Mouse (Mus musculus): ENCODE data around the gene Polr1d.

The Polr1d gene

DNA sequence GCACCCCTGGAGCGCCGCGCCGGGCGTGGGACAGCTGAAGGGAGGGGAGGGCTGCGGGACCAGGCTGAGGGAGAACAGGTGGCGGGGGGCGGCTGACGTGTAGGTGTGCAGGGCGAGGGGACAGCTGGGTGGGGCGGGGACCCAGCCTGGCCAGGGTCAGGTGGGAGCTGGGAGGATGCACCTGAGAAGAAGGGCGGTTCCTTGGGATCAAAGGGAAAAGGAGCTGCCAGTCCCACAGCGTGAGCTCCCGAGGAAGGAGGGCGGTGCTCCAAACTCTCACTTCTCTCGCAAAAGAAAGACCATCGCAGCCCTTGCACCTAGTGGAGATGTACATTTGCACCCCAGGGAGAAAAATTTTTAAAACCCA lies at the start of gene Polr1d:
Polr1d (plus strand) TSS at position 252 of the 367 bp plus-strand sequence.
- DNase-seq (ENCODE audit: low read depth, low spot score), result no peak

DNA sequence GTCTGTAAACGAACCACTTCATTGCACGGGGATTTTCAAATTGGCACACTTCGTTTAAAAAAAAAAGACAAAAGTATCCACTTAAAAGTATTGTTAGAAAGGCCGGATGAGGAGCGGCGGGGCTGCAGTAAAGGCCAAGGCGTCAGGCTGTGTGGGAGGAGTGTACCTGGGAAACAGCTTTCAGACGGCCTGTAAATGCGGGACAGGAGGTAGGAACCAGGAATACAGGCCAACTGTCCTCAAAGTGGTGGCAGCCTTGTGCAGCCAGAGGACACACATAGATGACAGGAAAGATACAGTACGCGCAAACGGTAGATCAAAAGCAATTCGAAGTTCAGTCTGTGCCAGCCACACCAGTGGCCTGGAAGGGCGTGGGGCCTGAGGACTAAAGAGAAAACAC lies 45.6 kb upstream of the Polr1d start:
- DNase-seq (ENCODE audit: low read depth, low spot score), result no peak

DNA sequence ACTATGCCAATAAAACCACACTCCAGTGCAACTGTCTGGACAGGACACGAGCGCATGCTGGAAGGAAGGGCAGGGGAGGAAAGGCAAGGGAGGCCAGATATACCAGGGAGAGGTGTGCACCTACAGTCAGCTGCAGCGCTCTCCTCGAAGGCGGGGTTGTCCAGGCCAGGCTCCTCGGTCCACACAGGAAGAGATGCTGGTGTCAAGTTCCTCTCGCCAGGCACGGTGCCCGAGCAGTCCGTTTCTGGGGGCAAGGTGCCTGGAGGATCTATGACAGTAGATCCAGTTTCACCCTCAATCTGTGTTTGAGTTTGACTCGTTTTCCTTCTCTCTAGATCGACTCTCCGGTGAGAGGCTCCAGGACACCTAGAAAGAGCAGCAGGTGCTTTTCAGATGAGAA lies 43.7 kb upstream of the Polr1d start:
- DNase-seq (ENCODE audit: low read depth, low spot score), result no peak

DNA sequence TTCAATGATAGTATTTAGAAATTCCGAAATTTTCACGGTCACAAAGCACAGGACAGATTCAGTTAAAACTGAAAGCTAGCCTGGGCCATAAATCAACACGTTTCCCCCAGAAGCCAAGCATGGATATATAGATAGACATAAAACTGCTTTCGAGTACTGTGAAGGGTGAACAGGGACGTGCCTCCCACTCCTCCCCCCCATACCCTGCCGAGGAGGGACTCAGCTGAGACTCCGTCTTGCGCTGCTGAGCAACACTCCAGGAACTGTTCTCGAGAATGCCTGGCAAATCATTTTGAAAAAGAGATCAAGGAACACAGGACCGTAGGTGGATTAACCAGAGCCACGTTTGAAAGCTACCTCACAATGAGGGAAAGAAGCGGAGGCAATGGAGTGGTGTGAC lies 42.6 kb upstream of the Polr1d start:
- DNase-seq (ENCODE audit: low read depth, low spot score), result no peak

DNA sequence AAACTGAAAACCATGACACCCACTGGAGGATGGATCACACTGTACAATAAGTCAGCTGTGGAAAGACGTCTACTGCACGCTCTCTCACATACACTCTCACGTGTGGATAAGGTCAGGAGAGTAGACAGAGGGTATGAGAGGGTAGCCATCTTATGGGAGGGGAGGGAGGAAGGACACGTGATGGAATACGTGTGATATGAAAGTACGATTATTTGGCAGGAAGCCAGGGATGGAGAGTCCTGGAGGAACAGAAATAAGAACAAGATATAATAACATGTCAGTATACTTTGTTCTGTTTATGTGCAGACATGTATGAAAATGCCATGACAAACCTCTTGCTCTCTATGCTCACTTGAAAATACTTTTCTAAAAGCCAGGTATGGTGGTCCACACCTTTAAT lies 41.5 kb upstream of the Polr1d start:
- no peak for DNase-seq (ENCODE audit: low read depth, low spot score)

DNA sequence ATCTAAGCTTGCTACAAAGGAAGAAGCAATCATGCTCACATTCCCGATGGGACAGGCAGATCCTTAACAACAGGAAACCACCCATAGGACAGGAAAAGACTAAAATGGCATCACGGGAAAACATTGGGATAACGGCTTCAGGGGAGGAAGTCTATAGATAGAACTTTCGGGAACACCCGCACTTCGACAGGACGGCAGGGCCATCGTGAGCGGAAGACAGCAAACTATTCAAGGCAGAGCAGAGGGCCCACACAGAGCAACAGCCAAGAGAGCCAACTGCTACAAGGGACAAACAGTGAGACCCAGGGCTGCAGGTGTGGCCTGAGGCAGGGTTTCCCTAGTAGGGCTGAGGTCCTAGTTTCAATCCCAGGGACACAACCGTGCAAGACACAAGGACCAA lies 40.8 kb upstream of the Polr1d start:
- no peak for DNase-seq (ENCODE audit: low read depth, low spot score)

DNA sequence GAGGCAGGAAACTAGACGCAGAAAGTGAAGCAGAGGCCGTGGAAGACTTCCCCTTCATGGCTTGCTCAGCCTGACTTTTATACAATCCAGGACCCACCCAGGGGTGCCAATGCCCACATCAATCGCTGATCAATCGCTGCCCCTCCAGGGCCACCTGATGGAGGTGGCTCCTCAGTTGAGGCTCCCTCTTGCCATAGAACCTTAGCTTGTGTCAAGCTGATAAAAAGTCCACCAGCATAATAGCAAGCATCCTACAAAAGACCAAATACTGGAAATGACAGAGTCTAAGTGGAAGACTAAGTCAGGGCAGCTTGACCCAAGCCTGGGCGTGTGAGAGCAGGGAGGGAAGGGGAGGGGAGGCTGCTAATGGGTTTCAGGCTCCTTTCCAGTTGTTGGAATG lies 40.2 kb upstream of the Polr1d start:
- no peak for DNase-seq (ENCODE audit: low read depth, low spot score)

DNA sequence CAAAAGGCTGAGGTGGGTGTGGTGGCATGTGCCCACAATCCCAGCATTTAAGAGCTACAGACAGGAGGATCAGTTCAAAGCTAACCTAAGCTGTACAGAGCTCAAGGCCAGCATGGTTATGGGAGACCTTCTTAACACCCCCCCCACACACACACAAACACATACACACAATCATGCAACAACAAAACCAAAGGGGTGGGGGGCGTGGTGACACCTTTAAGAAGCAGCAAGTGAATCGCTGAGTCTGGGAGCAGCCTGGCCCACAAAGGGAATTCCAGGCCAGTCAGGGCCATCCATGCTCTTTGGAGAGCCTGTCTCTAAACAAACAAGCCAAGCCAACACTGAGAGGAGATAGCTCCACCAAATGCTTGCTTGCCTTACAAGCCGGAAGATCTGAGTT lies 39.2 kb upstream of the Polr1d start:
- DNase-seq (ENCODE audit: low read depth, low spot score), result no peak

DNA sequence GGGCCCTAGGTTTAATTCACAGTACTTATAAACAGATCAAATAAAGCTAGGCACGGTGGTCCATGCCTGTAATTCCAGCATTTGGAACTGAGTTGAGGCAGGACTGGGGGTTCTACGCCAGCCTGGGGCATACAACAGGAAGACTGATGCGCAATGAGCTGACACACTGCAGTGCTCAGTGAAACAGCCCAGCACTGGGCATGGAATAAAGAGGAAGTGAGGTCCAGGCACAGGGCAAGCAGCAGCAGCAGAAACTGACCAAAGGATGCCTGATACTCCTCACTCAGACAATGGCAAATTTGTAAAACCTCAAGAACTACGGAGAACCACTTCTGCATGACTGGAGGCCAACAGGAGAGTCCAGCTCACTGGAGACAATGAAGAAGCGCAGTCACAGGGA lies 37.5 kb upstream of the Polr1d start:
- no peak for DNase-seq (ENCODE audit: low read depth, low spot score)

DNA sequence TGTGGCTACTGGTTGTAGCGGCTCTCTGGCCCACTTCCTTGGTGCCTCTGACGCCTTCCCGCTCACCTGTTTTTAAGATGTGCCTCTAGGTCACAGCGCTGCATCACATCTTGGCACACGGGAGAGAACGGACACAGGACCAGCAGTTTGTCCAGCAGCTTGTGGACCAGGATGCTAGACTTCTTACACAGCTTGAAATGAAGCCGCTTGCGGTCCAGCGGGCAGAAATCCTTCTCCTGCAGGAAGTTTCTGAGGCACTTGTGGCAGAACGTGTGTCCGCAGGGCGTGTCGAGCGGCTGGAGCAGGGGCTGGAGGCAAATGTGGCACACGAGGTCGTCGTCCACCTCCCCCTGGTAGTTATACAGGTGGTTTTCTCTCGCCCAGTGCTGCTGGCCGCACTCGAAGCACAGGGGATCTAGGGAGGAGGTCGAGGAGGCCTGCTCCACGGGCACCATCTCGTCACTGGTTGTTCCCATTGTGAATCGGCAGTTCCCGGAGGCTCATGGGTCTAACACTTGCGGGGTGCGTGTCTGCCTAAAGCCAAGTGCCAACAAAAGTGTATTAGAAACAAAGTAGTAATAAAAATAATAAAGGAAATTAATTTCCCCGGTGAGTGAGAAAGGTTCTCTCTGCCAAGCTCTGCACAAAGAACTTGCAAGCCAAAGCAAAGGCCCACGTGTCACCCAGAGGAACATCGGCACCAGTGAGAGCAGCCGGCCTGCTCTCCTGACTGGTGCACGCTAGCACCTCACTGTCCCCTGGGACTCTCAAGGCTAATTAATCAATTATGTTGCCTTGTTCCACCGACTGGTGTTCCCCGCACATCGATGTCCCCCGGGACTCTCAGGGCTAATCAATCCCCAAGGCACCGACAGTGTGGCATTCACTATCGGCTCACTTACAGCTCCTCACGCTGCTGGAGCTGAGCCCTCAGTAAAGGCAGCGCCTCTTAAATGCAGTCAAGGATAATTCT lies 34.6 kb upstream of the Polr1d start:
- peak; percentile 13 for DNase-seq (ENCODE audit: low read depth, low spot score)

DNA sequence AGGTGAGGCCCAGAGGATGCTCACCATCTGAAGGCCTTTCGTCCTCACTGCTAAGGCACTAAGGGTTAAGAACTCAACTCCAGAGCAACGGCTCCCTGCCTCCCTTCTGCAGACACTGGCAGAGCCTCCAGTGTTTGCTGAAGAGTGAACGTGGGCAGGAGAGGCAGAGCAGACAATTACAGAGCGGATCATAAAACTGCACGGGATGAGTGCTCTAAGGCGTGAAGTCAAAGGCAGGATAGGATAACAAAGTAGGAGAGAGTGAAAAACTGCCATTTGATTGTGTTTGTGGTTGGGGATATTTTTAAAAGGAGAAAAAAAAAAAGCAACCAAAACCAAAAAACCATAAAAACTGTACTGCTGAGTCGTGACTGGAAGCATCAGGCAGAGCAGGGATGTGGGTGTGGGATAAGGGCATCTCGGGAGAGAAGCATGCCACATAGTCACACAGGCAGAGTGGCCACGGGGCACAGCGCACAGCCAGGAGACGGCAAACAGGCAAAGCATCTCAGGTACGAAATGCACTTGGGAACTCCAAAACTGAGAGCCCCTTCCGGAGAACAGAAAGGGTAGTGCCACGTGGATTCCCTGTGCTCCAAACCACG lies 33.5 kb upstream of the Polr1d start:
- no peak for DNase-seq (ENCODE audit: low read depth, low spot score)

DNA sequence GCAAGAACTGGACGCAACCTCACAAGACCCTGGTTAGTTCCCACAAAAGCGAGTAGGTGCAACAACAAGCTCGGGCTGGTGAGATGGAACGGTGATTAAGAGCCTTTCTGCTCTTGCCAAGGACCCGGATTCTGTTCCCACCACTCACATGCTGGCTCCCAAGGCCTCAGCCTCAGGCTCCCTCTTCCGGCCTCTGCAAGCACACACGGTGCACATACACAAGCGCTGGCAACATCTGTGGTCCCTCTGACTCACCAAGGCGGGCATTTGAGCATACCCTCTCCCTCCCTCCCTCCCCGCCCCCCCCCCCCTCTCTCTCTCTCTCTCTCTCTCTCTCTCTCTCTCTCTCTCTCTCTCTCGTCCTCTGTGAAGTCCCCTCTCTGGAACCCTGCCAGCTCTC lies 31.5 kb upstream of the Polr1d start:
- no peak for DNase-seq (ENCODE audit: low read depth, low spot score)

DNA sequence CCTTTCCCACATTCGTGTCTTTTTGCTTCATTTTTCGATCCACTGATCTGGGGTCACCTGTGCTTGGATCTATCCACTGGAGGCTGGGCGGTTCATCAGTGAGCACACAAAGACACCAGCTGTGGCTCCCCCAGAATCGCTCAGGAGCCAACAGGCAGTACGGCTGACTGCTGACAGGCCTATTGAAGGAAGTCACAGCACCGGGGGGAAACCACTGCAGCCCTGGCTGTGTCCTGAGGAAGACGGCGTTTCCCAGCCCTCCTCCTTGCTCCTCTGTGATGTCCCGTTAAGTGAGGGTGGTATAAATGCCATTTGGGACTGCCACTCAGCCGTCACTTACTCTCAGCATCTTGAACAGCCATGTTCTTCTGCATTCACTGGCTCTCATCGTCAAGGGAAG lies 30.9 kb upstream of the Polr1d start:
- no peak for DNase-seq (ENCODE audit: low read depth, low spot score)

DNA sequence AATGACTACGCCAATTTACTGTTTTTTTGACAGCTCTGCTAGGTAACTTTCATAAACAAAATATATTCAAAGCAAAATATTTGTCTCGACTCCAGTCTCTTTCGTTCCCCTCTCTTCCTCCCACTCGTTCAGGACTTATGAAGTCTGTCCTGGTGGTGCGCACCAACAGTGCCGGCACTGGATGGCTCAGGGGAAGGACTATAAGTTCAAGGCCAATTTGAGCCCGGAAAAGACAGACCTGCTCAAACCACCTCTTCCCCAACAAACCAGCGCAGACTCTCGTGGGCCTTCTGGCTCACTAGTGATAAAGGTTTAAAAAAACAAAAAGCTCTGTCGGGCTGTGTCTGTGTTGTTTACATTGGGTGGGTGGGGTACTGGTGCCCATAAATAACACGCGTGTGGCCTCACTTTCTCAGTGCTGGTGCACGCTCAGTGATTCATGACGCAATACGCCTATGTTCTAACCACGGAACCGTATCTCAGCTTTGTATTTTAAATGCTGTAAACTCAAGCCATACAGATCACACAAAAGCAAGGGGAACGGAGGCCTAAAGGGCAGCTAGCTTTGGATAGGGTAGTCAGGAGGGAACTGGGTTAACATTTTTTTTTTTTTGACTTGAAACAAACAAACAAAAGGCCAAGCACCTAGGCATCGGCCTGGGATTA lies 27.2 kb upstream of the Polr1d start:
- no peak for DNase-seq (ENCODE audit: low read depth, low spot score)

DNA sequence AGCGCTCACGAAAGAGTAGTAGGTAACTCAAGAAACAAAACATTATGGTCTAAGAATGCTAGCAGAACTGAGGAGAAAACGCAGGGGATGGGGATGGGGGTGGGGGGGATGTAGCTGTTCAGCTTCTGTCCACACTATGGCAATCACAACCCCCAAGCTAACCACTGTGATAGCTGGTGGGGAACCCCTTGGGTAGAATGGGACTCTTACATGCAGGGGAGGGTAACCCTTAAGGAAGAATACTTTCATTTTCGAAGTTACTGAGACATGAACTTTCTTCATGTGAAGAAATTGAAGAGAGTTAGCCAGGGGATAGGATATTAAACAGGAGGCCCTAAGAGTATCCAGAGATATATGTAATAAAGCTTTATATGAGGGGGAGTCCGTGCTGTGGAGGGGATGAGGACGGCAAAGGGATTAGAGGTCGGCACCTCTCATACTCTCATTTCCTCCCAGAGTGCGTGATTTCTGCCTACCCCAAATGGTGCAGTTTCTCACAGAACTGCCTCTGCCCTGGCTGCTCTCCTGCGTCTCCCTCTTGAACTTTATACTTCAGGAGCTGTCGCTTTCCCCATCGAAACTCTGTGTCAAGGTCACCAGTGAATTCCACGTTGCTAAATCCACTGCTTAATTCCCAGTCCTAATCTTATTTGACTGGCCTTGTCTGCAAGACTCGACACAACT lies 25.9 kb upstream of the Polr1d start:
- no peak for DNase-seq (ENCODE audit: low read depth, low spot score)

DNA sequence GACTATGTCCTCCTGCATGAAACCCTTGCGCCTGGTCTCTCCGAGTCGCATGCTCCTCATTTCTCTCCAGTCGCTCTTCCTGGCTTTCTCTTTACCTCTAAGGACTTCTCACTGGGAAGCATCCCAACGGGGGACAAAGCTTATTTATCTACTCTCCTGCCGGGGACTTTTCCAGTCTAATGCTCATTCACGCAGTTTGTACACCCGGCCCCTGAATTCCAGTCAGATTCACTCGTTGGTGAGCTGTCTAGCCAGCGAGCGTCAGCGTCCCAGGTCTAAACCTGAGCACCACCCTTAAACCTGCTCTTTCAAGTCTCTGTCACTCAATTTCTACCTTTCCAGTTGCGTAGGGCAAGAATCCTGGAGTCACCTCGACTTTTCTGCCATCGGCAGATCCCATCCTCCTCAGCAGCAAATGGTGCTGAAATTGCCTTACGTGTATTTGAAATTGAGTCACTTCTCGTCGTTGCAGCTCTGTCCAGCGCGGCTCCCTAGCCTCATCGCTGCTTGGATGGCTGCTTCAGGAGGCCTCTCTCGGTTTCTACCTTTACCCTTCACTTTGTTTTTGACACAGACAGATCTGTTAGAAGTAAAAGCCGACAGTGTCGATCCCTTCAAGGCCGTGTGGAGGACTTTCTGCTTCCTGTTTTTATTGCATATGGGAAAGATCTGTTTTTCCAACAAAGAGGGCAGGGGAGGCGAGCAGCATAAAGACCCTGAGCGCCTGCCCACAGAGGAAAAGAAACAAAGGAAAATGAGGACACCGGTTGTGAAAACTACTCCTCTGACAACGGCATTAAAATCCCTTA lies 25.1 kb upstream of the Polr1d start:
- no peak for DNase-seq (ENCODE audit: low read depth, low spot score)

DNA sequence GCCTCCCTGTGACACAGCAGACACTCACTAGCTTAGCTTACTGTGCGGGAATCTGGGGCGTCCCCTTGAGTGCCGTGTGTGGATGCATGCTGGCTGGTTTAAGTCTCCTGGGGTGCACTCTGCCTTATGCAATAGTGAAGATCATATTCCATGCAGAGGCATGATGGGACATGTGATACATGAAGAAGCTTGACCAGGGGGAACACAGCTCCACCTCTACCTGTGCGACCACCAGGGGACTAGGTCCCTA lies 24.6 kb upstream of the Polr1d start:
- no peak for DNase-seq (ENCODE audit: low read depth, low spot score)

DNA sequence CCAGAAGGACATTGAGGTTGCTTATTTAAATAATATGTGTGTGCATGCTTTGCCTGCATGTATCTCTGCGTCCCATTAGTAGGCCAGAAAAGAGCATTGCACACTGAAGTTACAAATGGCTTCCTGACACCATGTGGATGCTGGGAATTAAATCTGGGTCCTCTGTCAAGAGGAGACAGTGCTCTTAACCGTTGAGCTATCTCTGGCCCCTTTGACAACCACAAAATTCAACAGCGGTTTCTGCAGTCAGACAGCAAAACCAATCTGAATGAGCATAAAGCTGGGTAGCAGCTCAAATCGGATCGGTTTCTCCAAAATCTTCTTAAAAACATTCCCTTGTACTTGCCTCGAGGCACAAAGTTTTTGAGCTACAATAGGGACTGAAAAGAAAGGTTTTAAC lies 23.8 kb upstream of the Polr1d start:
- no peak for DNase-seq (ENCODE audit: low read depth, low spot score)

DNA sequence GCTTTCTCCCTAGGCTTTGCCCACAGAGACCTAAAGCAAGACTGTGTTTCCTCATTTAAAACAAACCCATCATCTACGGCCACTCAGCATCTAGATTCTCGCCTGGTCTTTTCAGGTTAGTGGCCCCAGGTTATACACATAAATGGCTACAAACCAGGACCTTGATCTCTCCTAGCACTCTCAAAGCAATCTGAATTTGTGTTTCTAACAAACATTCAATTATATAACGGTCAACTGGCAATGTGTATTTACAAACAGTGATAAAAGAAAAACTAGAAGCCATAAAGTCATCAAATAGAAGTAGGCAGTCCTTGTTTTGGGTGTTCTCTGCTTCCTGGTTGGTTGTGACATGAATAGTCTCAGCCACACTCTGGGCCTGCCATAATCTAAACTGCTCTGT lies 23.4 kb upstream of the Polr1d start:
- no peak for DNase-seq (ENCODE audit: low read depth, low spot score)

DNA sequence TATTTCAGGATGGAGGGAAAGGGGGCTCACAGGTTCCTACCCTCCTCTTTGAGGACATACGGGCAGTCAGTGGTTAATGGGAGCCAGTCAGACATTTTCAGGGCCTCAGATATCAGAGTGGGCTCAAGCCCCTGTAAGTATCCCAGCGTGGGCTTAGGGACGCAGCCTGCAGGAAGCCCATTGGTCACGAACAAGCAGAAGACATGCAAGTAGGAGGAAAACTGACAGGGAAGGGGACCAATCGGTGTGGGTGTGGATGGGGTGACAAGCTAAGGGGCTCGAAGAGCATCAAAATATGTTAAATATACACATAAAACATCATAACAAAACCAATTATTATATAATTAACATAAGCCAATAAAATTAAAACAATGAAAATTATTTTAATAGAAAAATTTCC lies 22.5 kb upstream of the Polr1d start:
- DNase-seq (ENCODE audit: low read depth, low spot score), result no peak

DNA sequence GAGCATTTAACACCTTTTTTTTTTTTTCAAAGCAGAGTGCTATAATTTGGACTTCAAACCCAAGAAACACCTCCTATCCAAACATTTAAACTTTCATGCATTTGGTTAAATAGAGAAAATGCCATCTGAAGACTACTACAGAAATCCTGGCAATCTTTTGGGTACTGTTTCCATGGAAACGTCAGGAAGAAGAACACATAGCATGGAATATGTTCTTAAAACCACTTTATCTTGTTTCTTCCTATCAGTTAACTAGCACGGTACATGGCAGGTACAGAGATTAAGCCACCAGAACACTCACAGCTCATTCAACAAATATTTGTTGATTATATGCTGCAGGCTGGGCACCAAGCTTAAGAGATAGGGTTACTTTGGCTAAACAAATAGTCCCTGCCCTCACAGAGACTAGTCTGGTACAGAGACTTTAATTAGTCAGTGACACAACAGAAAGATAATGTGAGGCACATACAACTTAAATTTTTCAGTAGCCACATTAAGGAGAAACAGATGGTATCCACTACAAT lies 22.0 kb upstream of the Polr1d start:
- DNase-seq (ENCODE audit: low read depth, low spot score), result no peak

Data from embryo, embryonic 11.5 days (tissue).